Mouse (Mus musculus) thymus, adult 2 months (tissue): ENCODE data around the gene Tymp.

ENCODE experiments used
- CTCF ChIP-seq: fragments of 200-500 bp; IDR thresholded peaks from 2 replicates; pipeline ENCODE4 v1.5.1; 2012; ENCODE audit warnings: mild to moderate bottlenecking, control low read depth, low read length, moderate library complexity, borderline replicate concordance; ENCODE audit not compliant: control insufficient read depth, poor library complexity, insufficient read depth; ENCODE audit errors: extremely low read depth
- POLR2A ChIP-seq: fragments of 200-500 bp; IDR thresholded peaks from 2 replicates; pipeline ENCODE4 v1.6.1; 2012; ENCODE audit warnings: mild to moderate bottlenecking, low read length, control low read depth, moderate library complexity; ENCODE audit not compliant: control insufficient read depth, poor library complexity, insufficient read depth; ENCODE audit errors: extremely low read depth

- TF ChIP-seq POLR2A (no peak), CTCF (no peak)
Measured at GRCm38 (mm10) chr15:89421938-89422337, 45.1 kb upstream of the Tymp start.
